ENCODE assay signal across 7 mouse cellular contexts in the genomic region with DNA sequence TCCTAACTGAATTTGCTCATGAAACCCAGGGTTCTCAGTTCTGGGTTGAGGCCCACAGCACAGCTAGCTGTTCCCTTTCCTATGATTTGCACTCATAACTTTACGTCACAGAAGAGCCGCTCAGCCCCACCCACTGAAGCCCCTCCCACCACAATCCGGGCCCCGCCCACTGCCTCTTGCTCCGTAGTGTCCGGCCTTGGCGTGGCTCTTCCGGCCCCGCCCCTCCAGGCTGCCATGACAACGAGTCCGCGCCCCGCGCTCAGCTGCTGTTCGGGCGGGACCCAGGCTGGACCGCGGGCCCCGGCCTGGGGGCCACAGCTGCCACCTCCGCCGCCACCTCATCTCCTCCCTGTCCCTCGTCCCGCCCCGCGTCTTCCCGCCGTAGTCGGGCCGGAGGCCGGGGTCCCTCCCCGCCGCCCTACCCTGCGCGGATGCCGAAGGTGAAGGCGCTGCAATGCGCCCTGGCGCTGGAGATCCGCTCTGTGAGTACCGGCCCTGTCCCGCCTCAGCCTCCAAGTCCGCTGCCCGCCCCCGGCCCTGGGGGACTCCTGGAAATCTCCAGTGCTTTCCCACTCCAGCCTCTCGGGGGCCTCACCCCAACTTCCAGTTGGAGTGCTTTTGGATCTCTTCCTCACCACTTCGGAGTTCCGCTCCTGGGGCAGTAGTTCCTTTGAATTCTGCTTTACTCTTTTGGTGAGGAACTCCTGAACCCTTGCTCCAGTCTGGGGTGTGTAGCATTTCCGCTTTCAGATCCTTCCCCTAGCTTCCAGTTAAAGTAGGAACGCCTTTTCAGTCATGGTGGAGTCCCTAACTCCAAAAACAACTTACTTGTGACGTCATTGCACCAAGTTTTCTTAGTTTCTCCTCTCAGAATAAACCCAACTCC. TPM values are rescaled to one million over a fixed set of nuclear protein-coding genes. Genes with fewer than 3 reads are reported as not detected.
DNase-seq lines count a peak whose midpoint lies in the region; ATAC-seq and TF ChIP-seq lines count a peak whose summit lies in the region.

A gene (plus strand): TSS at position 209 of the 886 bp plus-strand sequence.

- peak; percentile 93 for DNase-seq in adrenal gland, postnatal 25 days
- peak; percentile 99 for DNase-seq in heart, adult 11 months
- peak; percentile 91 for DNase-seq in kidney, adult 18-20 months
- peak; percentile 93 for DNase-seq in limb, embryonic 11.5 days (ENCODE audit: low spot score)

- TF ChIP-seq POLR2A in small intestine, adult 2 months (IDR thresholded peaks at IDR 0.05; ENCODE audit: low read depth, low read length): 0 out of 2 replicates have a peak, but pooled peaks have one; percentile 9

- peak within 1 kb of the TSS; percentile 64 for H3K4me2 ChIP-seq in embryonic facial prominence, embryonic 12.5 days (replicated peaks)
- H3K4me2 ChIP-seq in limb, embryonic 11.5 days (ENCODE audit: low read depth, severe bottlenecking): peak within 1 kb of the TSS; percentile 70
- H3K4me2 ChIP-seq in midbrain, embryonic 13.5 days (replicated peaks): peak within 1 kb of the TSS; percentile 71

- no peak for TF ChIP-seq CTCF in small intestine, adult 2 months (IDR thresholded peaks at IDR 0.05; ENCODE audit: extremely low read depth, insufficient read length, insufficient replicate concordance, low read depth, low read length)

- peak within 1 kb of the TSS; percentile 83 for H3K27ac ChIP-seq in embryonic facial prominence, embryonic 12.5 days
- H3K27ac ChIP-seq in limb, embryonic 11.5 days (replicated peaks; ENCODE audit: low read depth, low read length): 0 out of 2 replicates have a peak within 1 kb of the TSS, but pooled peaks have one; percentile 51
- no peak within 1 kb of the TSS for H3K27ac ChIP-seq in midbrain, embryonic 13.5 days
- H3K27ac ChIP-seq in small intestine, adult 2 months (ENCODE audit: insufficient read depth, low read depth, low read length): peak within 1 kb of the TSS; percentile 55

- no peaks in the 10 kb centered on the region for H3K27me3 ChIP-seq in embryonic facial prominence, embryonic 12.5 days
- no peaks in the 10 kb centered on the region for H3K27me3 ChIP-seq in limb, embryonic 11.5 days (ENCODE audit: control insufficient read depth, insufficient read depth, low read length)
- H3K27me3 ChIP-seq in midbrain, embryonic 13.5 days: no peaks in the 10 kb centered on the region
- no peaks in the 10 kb centered on the region for H3K27me3 ChIP-seq in small intestine, adult 2 months (ENCODE audit: control insufficient read depth, insufficient read depth, low read length)

- under 1% methylated on average over 50 of the region's 50 CpGs for WGBS in embryonic facial prominence, embryonic 12.5 days
- under 1% methylated on average over 50 of the region's 50 CpGs for WGBS in limb, embryonic 11.5 days
- WGBS in midbrain, embryonic 13.5 days: under 1% methylated on average over 49 of the region's 50 CpGs
- 2% methylated on average over 50 of the region's 50 CpGs for WGBS in small intestine, adult 2 months

- peak; percentile 93 for ATAC-seq in embryonic facial prominence, embryonic 12.5 days (ENCODE audit: insufficient number of reproducible peaks, insufficient read depth, low FRiP score, low TSS enrichment)
- ATAC-seq in limb, embryonic 11.5 days (ENCODE audit: insufficient number of reproducible peaks, low FRiP score, low TSS enrichment, low read depth): peak; percentile 97
- peak; percentile 97 for ATAC-seq in midbrain, embryonic 13.5 days

- peaks cover 6% of the 10 kb centered on the region for H3K4me1 ChIP-seq in embryonic facial prominence, embryonic 12.5 days
- H3K4me1 ChIP-seq in limb, embryonic 11.5 days (ENCODE audit: control insufficient read depth, insufficient read depth, low read length): 0 out of 2 replicates have a peak, but pooled peaks cover 2% of the 10 kb centered on the region
- H3K4me1 ChIP-seq in midbrain, embryonic 13.5 days (replicated peaks): peaks cover 13% of the 10 kb centered on the region
- no peaks in the 10 kb centered on the region; the same call in 1 of the 2 replicates for H3K4me1 ChIP-seq in small intestine, adult 2 months (ENCODE audit: control insufficient read depth, insufficient read depth, insufficient read length, low read length)

- H3K4me3 ChIP-seq in embryonic facial prominence, embryonic 12.5 days: peak within 1 kb of the TSS; percentile 92
- H3K4me3 ChIP-seq in limb, embryonic 11.5 days (ENCODE audit: low read depth, low read length): peak within 1 kb of the TSS; percentile 85
- H3K4me3 ChIP-seq in midbrain, embryonic 13.5 days (replicated peaks): peak within 1 kb of the TSS; percentile 70
- peak within 1 kb of the TSS; percentile 81 for H3K4me3 ChIP-seq in small intestine, adult 2 months (ENCODE audit: low read depth, low read length)

- H3K9ac ChIP-seq in embryonic facial prominence, embryonic 12.5 days: peak within 1 kb of the TSS; percentile 81
- peak within 1 kb of the TSS; percentile 64 for H3K9ac ChIP-seq in limb, embryonic 11.5 days (ENCODE audit: low read length)
- H3K9ac ChIP-seq in midbrain, embryonic 13.5 days (replicated peaks): peak within 1 kb of the TSS; percentile 71

- H3K9me3 ChIP-seq in embryonic facial prominence, embryonic 12.5 days: no peaks in the 10 kb centered on the region
- no peaks in the 10 kb centered on the region for H3K9me3 ChIP-seq in limb, embryonic 11.5 days (ENCODE audit: control insufficient read depth, low read length)
- no peaks in the 10 kb centered on the region for H3K9me3 ChIP-seq in midbrain, embryonic 13.5 days

- H3K36me3 ChIP-seq in embryonic facial prominence, embryonic 12.5 days: 0 out of 2 replicates have a peak, but pooled peaks cover 5% of the 10 kb centered on the region
- no peaks in the 10 kb centered on the region for H3K36me3 ChIP-seq in limb, embryonic 11.5 days (ENCODE audit: control insufficient read depth, insufficient read depth, low read length)
- H3K36me3 ChIP-seq in midbrain, embryonic 13.5 days: no peaks in the 10 kb centered on the region
- no peaks in the 10 kb centered on the region for H3K36me3 ChIP-seq in small intestine, adult 2 months (ENCODE audit: control insufficient read depth, insufficient read depth, low read length)

RNA-seq across cellular contexts. Expression of the gene that starts here (rescaled TPM):
- 12.6 and 14.9 TPM in 2 replicates for total RNA-seq in adrenal gland, postnatal 25 days (2021)
- polyA plus RNA-seq in embryonic facial prominence, embryonic 12.5 days (2016; fragmentation: Nextera tagmentation; extraction: Ambion mirVana): 28.3 and 29.6 TPM in 2 replicates
- 31.8 and 33.4 TPM in 2 replicates for polyA plus RNA-seq in limb, embryonic 11.5 days (2014; fragmentation: Nextera tagmentation; extraction: Ambion mirVana)
- polyA plus RNA-seq in midbrain, embryonic 13.5 days (2015; fragmentation: Nextera tagmentation; extraction: Ambion mirVana): 16.1 and 19.2 TPM in 2 replicates
- 5.8 and 6.1 TPM in 2 replicates for polyA plus RNA-seq in small intestine, adult 2 months (2012; rRNA removed)
